ENCODE assay signal across 10 mouse cellular contexts in the genomic region with DNA sequence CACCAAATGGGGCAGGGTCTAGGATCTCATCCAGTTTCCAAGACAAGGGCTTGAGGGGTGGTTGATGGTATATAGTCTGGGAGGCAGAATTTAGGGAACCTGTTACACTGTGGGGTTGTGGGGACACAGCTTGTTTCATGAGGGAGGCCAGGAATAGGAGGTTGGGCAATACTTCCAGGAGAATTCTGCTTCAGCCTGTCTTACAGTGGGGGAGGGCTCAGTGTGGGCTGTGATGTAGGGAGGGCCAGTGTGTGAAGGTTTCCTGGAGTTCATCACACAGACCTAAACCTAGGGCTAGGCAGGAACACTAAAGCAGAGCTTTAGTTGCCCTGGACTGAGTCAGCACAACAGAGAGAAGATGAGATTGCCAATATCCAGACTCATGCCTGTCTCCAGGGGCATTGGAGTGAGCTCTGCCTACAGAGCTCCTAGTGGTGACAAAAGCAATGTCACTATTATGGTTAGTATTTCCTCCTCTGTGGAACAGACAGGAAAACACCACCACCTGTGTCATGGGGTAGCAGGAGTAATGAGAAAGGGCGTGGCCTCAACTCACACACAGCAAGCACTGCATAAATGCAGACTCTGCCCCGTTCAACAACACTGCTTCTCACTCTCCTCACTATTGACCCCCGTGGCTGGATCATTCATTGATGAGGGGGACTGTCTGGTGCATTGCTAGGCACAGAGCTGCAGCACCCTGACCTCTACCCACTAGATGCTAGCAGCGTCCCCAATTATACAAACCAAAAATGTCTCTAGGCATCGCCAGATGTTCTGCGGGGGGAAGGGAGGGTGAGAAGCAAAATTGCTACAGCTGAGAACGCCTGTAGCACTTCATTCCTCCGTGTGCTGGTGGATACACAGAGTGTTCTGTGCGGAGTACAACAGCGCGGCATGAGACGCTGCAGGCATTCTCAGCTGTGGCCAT.
DNase-seq lines count a peak whose midpoint lies in the region; ATAC-seq and TF ChIP-seq lines count a peak whose summit lies in the region.
"Had no signal": no experiment of that assay in that cellular context is flagged by ENCODE, and none has a peak within 500 bp of the region (broad histone marks: within the 10 kb centered on the region; RNA-seq: fewer than 3 reads in every experiment).

No protein-coding gene starts in this region.

- DNase-seq in lung, postnatal 0 days (ENCODE audit: low spot score) = peak; percentile 48
- no peak for DNase-seq in lung, adult 18-20 months
- DNase-seq in thymus, postnatal 36 days = peak; percentile 43 to 58
- DNase-seq in left cerebral cortex, postnatal 14 days (ENCODE audit: low spot score in 2 of 2) = no peak
- DNase-seq in gastrocnemius, postnatal 14 days = no peak
- DNase-seq: adrenal gland, adult 8-10 months had no signal

- no peak overlapping the region for H3K27ac ChIP-seq in lung, postnatal 0 days (ENCODE audit: low read length)
- H3K27ac ChIP-seq: midbrain, embryonic 12.5 days had no signal

- WGBS in lung, postnatal 0 days = 49% methylated on average over 12 of the region's 12 CpGs

- TF ChIP-seq EP300 in lung, postnatal 0 days (IDR thresholded peaks at IDR 0.05) = no peak

- H3K4me1 ChIP-seq in lung, postnatal 0 days (ENCODE audit: insufficient read depth, low read depth, low read length) = peaks cover 5% of the 10 kb centered on the region; the same call in 1 of the 2 replicates
- H3K4me1 ChIP-seq: midbrain, embryonic 12.5 days had no signal

- no peaks in the 10 kb centered on the region for H3K36me3 ChIP-seq in lung, postnatal 0 days (ENCODE audit: insufficient read depth, low read length)
- H3K36me3 ChIP-seq: heart, embryonic 13.5 days; midbrain, embryonic 12.5 days had no signal

- H3K9ac ChIP-seq in lung, postnatal 0 days (replicated peaks; ENCODE audit: low read depth) = no peak overlapping the region
- H3K9ac ChIP-seq: heart, embryonic 13.5 days; midbrain, embryonic 12.5 days had no signal

- ATAC-seq in lung, postnatal 0 days = peak; percentile 51
- ATAC-seq in common myeloid progenitor, adult 5-6 weeks (replicated peaks; ENCODE audit: low read depth, poor library complexity, severe bottlenecking) = peak; percentile 75
- peak; percentile 56 for ATAC-seq in megakaryocyte, adult 5-6 weeks (ENCODE audit: poor library complexity, severe bottlenecking)

- H3K4me3 ChIP-seq in lung, postnatal 0 days (ENCODE audit: low read depth, low read length) = no peak overlapping the region
- H3K4me3 ChIP-seq: heart, embryonic 13.5 days; midbrain, embryonic 12.5 days had no signal

- peak; percentile 32 for TF ChIP-seq CTCF in lung, postnatal 0 days (IDR thresholded peaks at IDR 0.05)

- H3K9me3 ChIP-seq in lung, postnatal 0 days (ENCODE audit: low read length) = no peaks in the 10 kb centered on the region

- no peak overlapping the region for H3K4me2 ChIP-seq in lung, postnatal 0 days (replicated peaks; ENCODE audit: low read depth, low read length)
- H3K4me2 ChIP-seq: midbrain, embryonic 12.5 days had no signal

- no peaks in the 10 kb centered on the region for H3K27me3 ChIP-seq in lung, postnatal 0 days (replicated peaks; ENCODE audit: insufficient read depth, low read length)
- H3K27me3 ChIP-seq: heart, embryonic 13.5 days; midbrain, embryonic 12.5 days had no signal

- intact Hi-C loops in left cerebral cortex, postnatal 14 days (cut with DNase I) = no loop called here
- intact Hi-C loops in gastrocnemius, postnatal 14 days (cut with DNase I; ENCODE audit: low total_unique reads) = no loop called here

Comparison
In these comparisons a context has a peak if more than half of its experiments do, and no peak if none do; other contexts are left out.
1. DNase-seq: peak in lung, postnatal 0 days (single experiment) and thymus, postnatal 36 days (2 of 2); none in lung, adult 18-20 months (0 of 2), left cerebral cortex, postnatal 14 days (0 of 2) and gastrocnemius, postnatal 14 days (single experiment).
2. Peak in every context shown above with its lines, with median percentiles within 50 percentile points of each other: ATAC-seq.